Mouse (Mus musculus): ENCODE results near the gene Slc47a1. TPM values are rescaled to one million over a fixed set of nuclear protein-coding genes. Genes with fewer than 3 reads are reported as not detected.

Gene Slc47a1
- polyA plus RNA-seq, 2 experiments = 6.2 to 7.5 TPM

DNA sequence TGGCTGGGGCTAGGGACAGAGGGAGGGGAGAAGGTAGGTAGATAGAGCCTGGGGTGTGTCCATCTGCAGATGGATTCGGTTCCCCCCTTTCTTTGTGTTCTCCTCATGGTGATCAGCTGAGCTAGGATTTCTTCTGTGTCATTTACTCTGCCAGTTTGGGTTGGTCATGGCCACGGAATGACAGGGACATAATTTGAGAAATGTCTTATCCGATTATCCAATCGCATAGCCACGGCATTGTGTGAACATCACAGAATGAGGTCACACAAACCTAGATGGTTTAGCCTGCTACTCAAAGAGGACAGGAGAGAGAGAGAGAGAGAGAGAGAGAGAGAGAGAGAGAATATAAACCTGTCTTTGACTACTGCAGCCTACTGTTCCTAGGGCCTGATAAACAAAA lies 22.8 kb downstream of the Slc47a1 start:
- Histone ChIP-seq H3K27me3 (ENCODE audit: control insufficient read depth, insufficient read depth, low read length) (no peaks in the 10 kb centered on the region), H3K9ac (replicated peaks) (no peak overlapping the region), H3K4me3 (ENCODE audit: insufficient read depth in 1 of 2, low read depth in 2 of 2, low read length in 2 of 2) (no peak overlapping the region), H3K9me3 (ENCODE audit: control insufficient read depth, low read length) (no peaks in the 10 kb centered on the region), H3K36me3 (replicated peaks; ENCODE audit: control insufficient read depth, insufficient read depth, low read depth) (no peaks in the 10 kb centered on the region), H3K4me2 (ENCODE audit: low read depth) (no peak overlapping the region), H3K27ac (no peak overlapping the region), H3K4me1 (replicated peaks; ENCODE audit: control insufficient read depth in 2 of 2, insufficient read depth in 2 of 2, low read length in 1 of 2) (peaks cover 0 to 4% of the 10 kb centered on the region in 2 experiments; a peak in 2 of 4 replicates)
- DNase-seq (ENCODE audit: low read depth in 3 of 3, low spot score in 3 of 3) = no peak
- TF ChIP-seq CTCF (IDR thresholded peaks at IDR 0.05; ENCODE audit: low read depth) = no peak
- no peak for ATAC-seq (ENCODE audit: insufficient read depth)
- WGBS (ENCODE audit: insufficient replicate concordance) = 67% methylated on average over 5 of the region's 5 CpGs

DNA sequence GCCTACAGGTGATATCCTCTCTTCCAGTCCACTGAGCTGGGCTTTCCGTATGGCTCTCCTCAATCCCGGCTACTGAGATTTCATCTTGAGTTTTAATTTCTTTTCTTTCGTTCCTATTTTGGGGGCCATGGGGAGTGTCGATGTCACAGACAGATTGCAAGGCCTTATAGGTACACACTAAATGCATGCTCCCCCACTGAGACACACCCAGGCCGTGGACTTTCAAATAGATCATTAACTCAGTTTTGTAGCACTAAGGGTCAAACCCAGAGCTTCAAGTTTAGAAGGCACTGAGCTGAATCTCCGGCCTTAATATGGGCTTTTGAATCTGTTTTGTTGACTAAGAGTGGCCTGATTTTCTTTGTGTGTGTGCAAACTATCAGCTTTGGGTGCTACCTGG lies 23.8 kb downstream of the Slc47a1 start:
- peaks cover 0 to 4% of the 10 kb centered on the region in 2 experiments; a peak in 2 of 4 replicates for H3K4me1 ChIP-seq (replicated peaks; ENCODE audit: control insufficient read depth in 2 of 2, insufficient read depth in 2 of 2, low read length in 1 of 2)
- DNase-seq (ENCODE audit: low read depth in 3 of 3, low spot score in 3 of 3) (peak in 1 of 3 experiments; percentile 13), ATAC-seq (ENCODE audit: insufficient read depth) (no peak)
- H3K4me2 ChIP-seq (ENCODE audit: low read depth) = no peak overlapping the region
- no peaks in the 10 kb centered on the region for H3K36me3 ChIP-seq (replicated peaks; ENCODE audit: control insufficient read depth, insufficient read depth, low read depth)
- no peak overlapping the region for H3K27ac ChIP-seq
- H3K9me3 ChIP-seq (ENCODE audit: control insufficient read depth, low read length) = no peaks in the 10 kb centered on the region
- no peak for TF ChIP-seq CTCF (IDR thresholded peaks at IDR 0.05; ENCODE audit: low read depth)
- no peak for TF ChIP-seq EP300 (IDR thresholded peaks at IDR 0.05; ENCODE audit: low read depth)
- WGBS (ENCODE audit: insufficient replicate concordance) = 53% methylated on average over 6 of the region's 6 CpGs
- no peak overlapping the region for H3K9ac ChIP-seq (replicated peaks)
- H3K4me3 ChIP-seq (ENCODE audit: insufficient read depth in 1 of 2, low read depth in 2 of 2, low read length in 2 of 2) = no peak overlapping the region
- no peaks in the 10 kb centered on the region for H3K27me3 ChIP-seq (ENCODE audit: control insufficient read depth, insufficient read depth, low read length)

GRCm38 (mm10) chr11:61353038-61353437 lies 25.1 kb downstream of the Slc47a1 start:
- Histone ChIP-seq H3K9ac (replicated peaks) (no peak overlapping the region), H3K36me3 (replicated peaks; ENCODE audit: control insufficient read depth, insufficient read depth, low read depth) (no peaks in the 10 kb centered on the region), H3K4me3 (ENCODE audit: insufficient read depth in 1 of 2, low read depth in 2 of 2, low read length in 2 of 2) (no peak overlapping the region), H3K27ac (no peak overlapping the region), H3K4me1 (replicated peaks; ENCODE audit: control insufficient read depth in 2 of 2, insufficient read depth in 2 of 2, low read length in 1 of 2) (peaks cover 0 to 4% of the 10 kb centered on the region in 2 experiments; a peak in 2 of 4 replicates), H3K9me3 (ENCODE audit: control insufficient read depth, low read length) (no peaks in the 10 kb centered on the region), H3K4me2 (ENCODE audit: low read depth) (no peak overlapping the region), H3K27me3 (ENCODE audit: control insufficient read depth, insufficient read depth, low read length) (no peaks in the 10 kb centered on the region)
- DNase-seq (ENCODE audit: low read depth in 3 of 3, low spot score in 3 of 3) (no peak), ATAC-seq (ENCODE audit: insufficient read depth) (no peak)
- TF ChIP-seq CTCF (IDR thresholded peaks at IDR 0.05; ENCODE audit: low read depth) = no peak
- no peak for TF ChIP-seq EP300 (IDR thresholded peaks at IDR 0.05; ENCODE audit: low read depth)
- WGBS (ENCODE audit: insufficient replicate concordance) = 38% methylated on average over 2 of the region's 2 CpGs

GRCm38 (mm10) chr11:61352138-61352651 lies 25.9 kb downstream of the Slc47a1 start:
- ATAC-seq (ENCODE audit: insufficient read depth) = no peak
- WGBS (ENCODE audit: insufficient replicate concordance) = 53% methylated on average over 9 of the region's 9 CpGs
- no peak for TF ChIP-seq CTCF (IDR thresholded peaks at IDR 0.05; ENCODE audit: low read depth)
- no peak for TF ChIP-seq EP300 (IDR thresholded peaks at IDR 0.05; ENCODE audit: low read depth)

GRCm38 (mm10) chr11:61349337-61349736 lies 28.8 kb downstream of the Slc47a1 start:
- DNase-seq (ENCODE audit: low read depth in 3 of 3, low spot score in 3 of 3) (peak; percentile 28 to 40 (median 30)), ATAC-seq (ENCODE audit: insufficient read depth) (no peak)
- Histone ChIP-seq H3K9me3 (ENCODE audit: control insufficient read depth, low read length) (no peaks in the 10 kb centered on the region), H3K4me2 (ENCODE audit: low read depth) (no peak overlapping the region), H3K4me1 (replicated peaks; ENCODE audit: control insufficient read depth in 2 of 2, insufficient read depth in 2 of 2, low read length in 1 of 2) (peaks cover 0 to 4% of the 10 kb centered on the region in 2 experiments; a peak in 2 of 4 replicates), H3K9ac (replicated peaks) (no peak overlapping the region), H3K36me3 (replicated peaks; ENCODE audit: control insufficient read depth, insufficient read depth, low read depth) (no peaks in the 10 kb centered on the region), H3K27me3 (ENCODE audit: control insufficient read depth, insufficient read depth, low read length) (peaks cover under 1% of the 10 kb centered on the region; the same call in 1 of the 2 replicates), H3K27ac (no peak overlapping the region), H3K4me3 (ENCODE audit: insufficient read depth in 1 of 2, low read depth in 2 of 2, low read length in 2 of 2) (no peak overlapping the region)
- no peak for TF ChIP-seq EP300 (IDR thresholded peaks at IDR 0.05; ENCODE audit: low read depth)
- peak; percentile 84 for TF ChIP-seq CTCF (IDR thresholded peaks at IDR 0.05; ENCODE audit: low read depth)
- WGBS (ENCODE audit: insufficient replicate concordance) = 3% methylated on average over 8 of the region's 8 CpGs

More at GRCm38 (mm10) chr11:61352138-61352651, 25.9 kb downstream of the Slc47a1 start:
- Histone ChIP-seq H3K27me3 (ENCODE audit: control insufficient read depth, insufficient read depth, low read length) (no peaks in the 10 kb centered on the region), H3K9me3 (ENCODE audit: control insufficient read depth, low read length) (no peaks in the 10 kb centered on the region), H3K36me3 (replicated peaks; ENCODE audit: control insufficient read depth, insufficient read depth, low read depth) (no peaks in the 10 kb centered on the region), H3K27ac (no peak overlapping the region), H3K4me3 (ENCODE audit: insufficient read depth in 1 of 2, low read depth in 2 of 2, low read length in 2 of 2) (no peak overlapping the region), H3K9ac (replicated peaks) (no peak overlapping the region), H3K4me2 (ENCODE audit: low read depth) (no peak overlapping the region), H3K4me1 (replicated peaks; ENCODE audit: control insufficient read depth in 2 of 2, insufficient read depth in 2 of 2, low read length in 1 of 2) (peaks cover 0 to 4% of the 10 kb centered on the region in 2 experiments; a peak in 2 of 4 replicates)
- no peak for DNase-seq (ENCODE audit: low read depth in 3 of 3, low spot score in 3 of 3)

Data from liver, embryonic 14.5 days (tissue).